Mouse (Mus musculus) E14TG2a.4 (cell line): ENCODE results near the gene Phyhd1.

Experiments
- CTCF ChIP-seq: conservative IDR thresholded peaks from 2 replicates; pipeline ENCODE4 v1.5.1; 2014; ENCODE audit warnings: low read length
- NANOG ChIP-seq: IDR thresholded peaks from 2 replicates; pipeline ENCODE4 v1.6.1; 2014; ENCODE audit warnings: borderline replicate concordance, low read length, mixed read lengths
- POU5F1 ChIP-seq: IDR thresholded peaks from 2 replicates; pipeline ENCODE4 v1.6.1; 2014; ENCODE audit warnings: low read length, borderline replicate concordance

DNA sequence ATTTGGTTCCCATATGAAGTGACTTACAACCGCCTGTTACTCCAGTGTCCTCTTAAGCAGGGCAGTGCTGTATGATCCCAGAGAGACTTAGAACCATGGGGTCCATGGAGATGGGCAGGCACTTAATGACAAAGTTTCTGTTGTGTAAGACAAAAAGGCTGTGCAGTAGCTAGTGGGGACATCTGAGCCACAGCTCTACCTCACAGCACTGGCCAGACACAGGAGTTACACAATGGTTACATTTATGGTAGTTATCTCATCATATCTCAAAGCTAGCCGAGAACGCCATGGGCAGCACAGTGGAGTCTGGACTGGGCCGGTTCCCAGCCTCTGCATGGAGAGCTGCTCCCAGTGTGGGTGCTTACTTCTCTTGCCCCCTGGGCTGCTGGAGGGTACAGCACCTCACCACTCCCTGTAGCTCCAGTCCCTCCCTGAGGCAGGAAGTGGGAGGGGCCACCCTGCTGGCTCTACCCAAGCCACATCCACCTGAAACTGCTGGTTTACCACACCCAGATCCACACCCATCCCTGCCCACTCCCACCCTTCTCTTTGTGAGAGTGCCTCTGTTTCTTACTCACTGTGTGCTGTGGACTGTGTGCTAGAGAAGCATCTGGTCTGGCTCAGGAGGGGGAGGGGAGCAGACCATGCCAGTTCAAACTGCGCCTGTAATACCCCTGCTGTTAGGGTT, 14.4 kb upstream of the Phyhd1 start:
- TF ChIP-seq CTCF (no peak), NANOG (no peak), POU5F1 (no peak)
